ENCODE assay signal across 40 mouse cellular contexts in the genomic region with DNA sequence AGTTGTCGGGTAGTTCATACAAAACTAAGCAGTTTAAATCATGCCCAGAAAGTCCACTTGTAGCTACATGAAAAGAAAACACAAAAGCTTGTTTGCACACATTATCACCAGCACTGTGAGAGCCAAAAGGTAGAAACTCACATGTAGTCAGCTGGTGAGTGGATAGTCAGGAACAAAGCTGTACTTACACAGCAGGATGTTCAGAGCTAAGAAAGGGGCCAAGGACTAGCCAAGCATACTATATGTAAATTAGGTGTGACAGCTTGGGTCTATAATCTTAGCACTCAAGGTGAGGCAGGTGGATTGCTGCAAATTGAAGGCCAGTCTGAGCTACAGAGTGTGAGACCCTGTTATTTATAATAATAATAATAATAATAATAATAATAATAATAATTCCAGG. TPM values are rescaled to one million over a fixed set of nuclear protein-coding genes. Genes with fewer than 3 reads are reported as not detected.
"Had no signal": no experiment of that assay in that cellular context is flagged by ENCODE, and none has a peak within 500 bp of the region (broad histone marks: within the 10 kb centered on the region; RNA-seq: fewer than 3 reads in every experiment).

No protein-coding gene starts in this region.

- ATAC-seq: hindbrain, postnatal 0 days; intestine, embryonic 16.5 days had no signal

- H3K9me3 ChIP-seq: heart, embryonic 10.5 days; heart, embryonic 12.5 days; hindbrain, embryonic 10.5 days; hindbrain, embryonic 13.5 days; hindbrain, embryonic 15.5 days; kidney, embryonic 15.5 days; limb, embryonic 13.5 days; limb, embryonic 15.5 days had no signal

- H3K27ac ChIP-seq: heart, embryonic 10.5 days; hindbrain, embryonic 10.5 days; hindbrain, embryonic 13.5 days; hindbrain, embryonic 15.5 days; hindbrain, postnatal 0 days; kidney, embryonic 15.5 days; kidney, postnatal 0 days; limb, embryonic 13.5 days; limb, embryonic 15.5 days had no signal

- H3K9ac ChIP-seq: heart, embryonic 12.5 days; hindbrain, embryonic 13.5 days; hindbrain, embryonic 15.5 days; kidney, embryonic 15.5 days; limb, embryonic 13.5 days; limb, embryonic 15.5 days had no signal

- H3K27me3 ChIP-seq: heart, embryonic 12.5 days; hindbrain, embryonic 13.5 days; hindbrain, embryonic 15.5 days; kidney, embryonic 15.5 days; limb, embryonic 13.5 days; limb, embryonic 15.5 days had no signal

- H3K4me2 ChIP-seq: heart, embryonic 12.5 days; hindbrain, embryonic 13.5 days; hindbrain, embryonic 15.5 days; kidney, embryonic 15.5 days; limb, embryonic 13.5 days; limb, embryonic 15.5 days had no signal

- DNase-seq: gastrocnemius, postnatal 14 days; gastrocnemius, postnatal 36 days; heart, adult 18-20 months; heart, postnatal 10 days; heart, postnatal 4 days; kidney, adult 11 months; kidney, adult 2 months; kidney, adult 9 months; kidney, postnatal 14 days; kidney, postnatal 36 days; layer of hippocampus, adult 9-11 months; layer of hippocampus, postnatal 36 days; left cerebral cortex, postnatal 4 days had no signal

- H3K4me3 ChIP-seq: heart, embryonic 10.5 days; heart, embryonic 12.5 days; hindbrain, embryonic 10.5 days; hindbrain, embryonic 13.5 days; hindbrain, embryonic 15.5 days; kidney, embryonic 15.5 days; limb, embryonic 13.5 days; limb, embryonic 15.5 days had no signal

RNA-seq across cellular contexts. Expression of gene Tmed6, which starts 2.8 kb away (rescaled TPM):
- total RNA-seq: gastrocnemius, adult 18-20 months; gastrocnemius, adult 8-10 months; gastrocnemius, postnatal 14 days; gastrocnemius, postnatal 36 days; granulocyte monocyte progenitor cell, adult 5-6 weeks; heart, adult 18-20 months; heart, adult 8-10 months; heart, postnatal 10 days; heart, postnatal 25 days; heart, postnatal 4 days; hindbrain, postnatal 0 days; layer of hippocampus, adult 18-20 months; layer of hippocampus, adult 8-10 months; layer of hippocampus, postnatal 14 days; layer of hippocampus, postnatal 36 days; left cerebral cortex, adult 18-20 months; left cerebral cortex, adult 8-10 months; left cerebral cortex, postnatal 10 days; left cerebral cortex, postnatal 25 days; left cerebral cortex, postnatal 4 days had no signal
- polyA plus RNA-seq: heart, embryonic 12.5 days; heart, embryonic 14.5 days; heart, embryonic 16.5 days; hindbrain, embryonic 10.5 days; hindbrain, embryonic 13.5 days; hindbrain, embryonic 15.5 days; hindbrain, postnatal 0 days; limb, embryonic 11.5 days; limb, embryonic 13.5 days; limb, embryonic 15.5 days; liver, adult 2 months had no signal
